Mouse (Mus musculus) activated CD4-positive, CD25-positive, alpha-beta regulatory T cell, adult 4 months (primary cell): ENCODE data around the gene Gm20388. TPM values are rescaled to one million over a fixed set of nuclear protein-coding genes. Genes with fewer than 3 reads are reported as not detected.
A peak's percentile ranks its signal among the peaks of the same experiment; 100 is the strongest.
"Not testable (repeated sequence)": the region's sequence is repeated elsewhere in the genome, so short reads cannot be mapped to it uniquely, and the experiment has no call there.

Experiments
- ATAC-seq: one replicate; pipeline ENCODE4 v1.8.0; 2017
- polyA plus RNA-seq, 2 experiments: library from polyadenylated mRNA; unstranded; fragments of 100-300 nt; shearing (Covaris generic); gene quantifications; one replicate each; pipeline ENCODE4 v1.2.1; 2017

The Gm20388 gene
- polyA plus RNA-seq, 2 experiments from 2014 or later = 9.9 to 12.3 TPM

GRCm38 (mm10) chr8:123243053-123243452, 3332.4 kb downstream of the Gm20388 start:
- ATAC-seq = no peak

DNA sequence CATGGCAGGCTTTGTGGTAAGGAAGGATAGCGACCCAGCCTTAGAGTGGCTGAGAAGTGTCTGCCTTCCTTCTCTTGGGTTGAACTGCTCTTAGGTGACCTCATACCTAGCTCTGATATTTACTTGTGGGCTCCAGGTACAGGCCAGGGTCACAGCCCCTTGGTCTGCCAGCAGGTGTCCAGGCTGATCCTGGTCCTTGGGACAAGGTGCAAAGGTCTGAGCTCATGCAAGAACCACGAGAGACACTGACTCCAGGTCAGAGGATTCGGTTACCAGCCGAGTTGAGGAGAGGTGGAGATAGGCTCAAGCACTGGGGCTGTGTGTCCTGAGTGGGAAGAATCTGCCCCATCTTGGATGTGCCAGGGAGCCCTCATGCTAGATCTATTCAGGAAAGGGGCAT, 3333.7 kb downstream of the Gm20388 start:
- no peak for ATAC-seq

- ATAC-seq = no peak
These were observed 3334.9 kb downstream of the Gm20388 start for GRCm38 (mm10) chr8:123245543-123245942.

- ATAC-seq = no peak
These were observed 3337.1 kb downstream of the Gm20388 start for GRCm38 (mm10) chr8:123247748-123248147.

- no peak for ATAC-seq
These were observed 3338.0 kb downstream of the Gm20388 start for GRCm38 (mm10) chr8:123248596-123248995.

DNA sequence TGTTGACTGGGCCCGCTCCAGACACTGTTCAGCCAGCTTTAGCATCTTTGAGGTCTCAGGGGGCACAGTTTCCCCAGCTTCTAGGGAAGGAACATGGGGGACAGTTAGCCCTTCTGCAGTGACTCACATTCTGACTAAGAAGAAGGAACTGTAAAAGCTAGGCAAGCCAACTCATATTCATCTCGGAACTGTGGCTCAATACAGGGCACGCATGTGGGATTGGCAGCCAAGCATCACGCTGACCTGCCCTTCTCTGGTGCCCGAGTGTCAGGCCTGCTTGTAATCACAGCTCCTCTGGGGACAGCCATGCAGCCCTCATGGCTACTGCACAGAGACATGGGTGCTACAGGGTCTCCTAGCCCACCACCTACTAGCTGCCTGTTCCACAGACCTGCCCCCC, 3340.3 kb downstream of the Gm20388 start:
- no peak for ATAC-seq

GRCm38 (mm10) chr8:123252925-123253324, 3342.3 kb downstream of the Gm20388 start:
- no peak for ATAC-seq

DNA sequence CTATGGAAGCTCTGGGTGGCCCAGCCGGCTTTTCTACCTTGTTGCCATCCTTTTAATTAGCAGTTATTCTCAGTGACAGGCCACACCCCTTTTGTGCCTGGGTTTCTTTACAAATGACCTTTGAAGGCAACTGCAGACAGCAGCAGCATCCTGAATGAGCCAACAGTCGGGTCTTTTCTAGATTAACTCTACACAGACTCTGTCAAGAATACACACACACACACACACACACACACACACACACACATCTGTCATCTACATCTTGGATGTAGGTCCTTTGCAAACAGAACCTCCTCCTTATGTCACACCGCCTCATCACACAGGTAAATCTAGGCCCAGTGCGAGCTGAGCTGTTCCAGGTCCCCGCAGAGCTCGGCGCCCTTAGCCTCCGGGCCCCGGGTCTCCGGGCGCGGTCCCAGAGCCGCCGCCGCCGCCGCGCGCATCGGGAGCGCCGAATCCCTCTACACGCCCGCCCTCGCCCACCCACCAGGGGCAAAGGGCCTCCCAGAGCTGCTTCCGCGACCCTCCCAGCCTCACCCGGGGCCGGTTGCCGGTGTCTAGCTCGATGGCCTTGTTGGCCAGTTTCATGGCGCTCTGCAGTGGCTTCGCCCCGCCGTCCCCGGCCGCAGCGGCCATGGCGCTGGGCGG, 3342.9 kb downstream of the Gm20388 start:
- ATAC-seq = peak; percentile 14

DNA sequence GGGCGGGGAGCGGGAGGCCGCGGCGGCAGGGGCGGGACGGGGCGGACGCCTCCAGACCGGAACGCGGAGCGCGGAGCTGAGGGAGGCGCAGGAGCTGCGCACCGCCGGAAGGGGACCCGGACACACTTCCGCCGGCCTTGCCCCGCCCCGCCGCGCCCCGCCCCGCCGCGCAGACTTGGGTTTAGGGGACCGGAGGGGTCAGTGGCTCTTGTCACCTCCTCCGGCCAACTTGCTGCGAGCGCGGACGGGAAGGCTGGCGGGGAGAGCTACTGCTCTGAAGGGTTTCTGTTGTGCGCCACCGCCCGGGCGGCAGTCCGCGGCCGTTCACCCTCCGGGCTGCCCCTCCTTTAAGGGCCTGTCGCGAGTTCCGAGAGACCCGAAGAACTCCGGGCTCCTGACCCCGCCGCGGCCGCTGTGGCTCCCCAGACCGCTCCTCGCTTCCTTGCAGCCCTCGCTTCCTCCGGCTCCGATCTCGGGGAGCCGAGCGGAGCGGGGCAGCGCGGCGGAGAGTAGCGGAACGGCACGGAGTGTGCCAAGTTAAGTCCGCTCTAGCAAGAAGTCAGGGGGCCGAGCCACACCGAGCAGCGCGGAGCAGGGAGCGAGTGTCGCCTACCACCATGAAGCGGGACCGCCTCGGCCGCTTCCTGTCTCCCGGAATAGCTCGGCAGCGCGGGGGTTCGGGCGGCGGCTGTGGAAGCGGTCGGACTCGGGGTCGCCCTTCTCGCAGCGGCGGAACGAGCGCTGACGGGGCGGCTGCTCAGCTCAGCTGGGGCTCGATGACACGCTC, 3343.7 kb downstream of the Gm20388 start, which contains the start of the genes Zfp276 and Vps9d1:
Gene Zfp276, plus strand, starts transcription at position 97 of the 787 bp plus-strand sequence.
Gene Vps9d1, minus strand, starts transcription at position 250 of the 787 bp plus-strand sequence.
- peak; percentile 77 for ATAC-seq

- no peak for ATAC-seq
These were observed 3344.5 kb downstream of the Gm20388 start for GRCm38 (mm10) chr8:123255170-123255569.

GRCm38 (mm10) chr8:123257114-123257513, 3346.5 kb downstream of the Gm20388 start:
- no peak for ATAC-seq

DNA sequence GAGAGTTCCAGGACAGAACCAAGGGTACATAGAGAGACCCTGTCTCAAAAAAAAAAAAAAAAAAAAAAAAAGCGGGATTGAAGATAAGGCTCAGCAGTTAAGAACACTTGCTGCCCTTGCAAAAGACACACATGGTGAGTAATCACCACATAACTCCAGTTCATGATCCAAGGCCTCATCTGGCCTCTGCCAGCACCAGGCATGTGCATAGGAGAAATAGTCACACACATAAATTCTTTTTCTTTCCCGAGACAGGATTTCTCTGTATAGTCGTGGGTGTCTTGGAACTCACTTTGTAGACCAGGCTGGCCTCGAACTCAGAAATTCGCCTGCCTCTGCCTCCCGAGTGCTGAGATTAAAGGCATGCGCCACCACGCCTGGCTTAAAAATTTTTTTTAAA, 3347.0 kb downstream of the Gm20388 start:
- not testable (repeated sequence) for ATAC-seq

- no peak for ATAC-seq
These were observed 3357.4 kb downstream of the Gm20388 start for GRCm38 (mm10) chr8:123267926-123268656.

GRCm38 (mm10) chr8:123271147-123271546, 3360.5 kb downstream of the Gm20388 start:
- no peak for ATAC-seq

DNA sequence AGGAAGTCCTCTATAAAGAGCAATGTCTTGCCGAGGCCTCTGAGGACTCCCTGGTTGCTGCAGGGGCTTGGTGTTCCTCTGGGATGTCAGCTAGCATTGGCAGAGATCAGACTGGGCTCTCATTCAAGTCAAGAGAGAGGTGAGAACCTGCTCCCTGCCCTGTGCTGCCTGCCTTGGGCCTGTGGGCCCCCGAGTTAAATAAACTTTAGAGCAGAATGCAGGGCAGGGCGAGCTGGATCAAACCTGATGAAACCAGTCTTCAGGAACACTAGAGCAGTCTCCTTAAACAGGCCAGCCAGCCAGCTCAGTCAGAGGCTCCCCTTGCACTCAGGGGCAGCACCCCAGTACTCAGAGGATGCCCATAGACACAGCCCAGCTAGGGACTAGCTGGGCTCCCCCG, 3361.3 kb downstream of the Gm20388 start:
- ATAC-seq = no peak

DNA sequence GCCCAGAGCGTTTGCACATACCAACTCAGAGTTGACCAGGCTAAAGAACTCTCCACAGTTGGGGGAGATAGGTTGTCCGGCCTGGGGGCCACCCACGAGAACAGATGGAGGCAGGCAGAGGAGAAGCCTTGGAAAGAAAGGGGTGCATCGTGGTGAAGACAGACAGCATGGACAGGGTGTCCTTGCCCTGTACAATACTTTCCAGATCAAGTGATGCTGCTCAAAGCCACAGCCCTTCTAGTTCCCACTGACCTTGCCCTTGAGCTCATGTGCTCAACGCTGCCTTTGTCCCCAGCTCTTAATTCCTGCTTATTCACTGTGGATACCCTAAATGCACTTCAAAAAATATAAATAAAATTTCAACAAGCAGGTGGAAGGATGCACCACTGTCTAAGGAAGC, 3363.8 kb downstream of the Gm20388 start:
- ATAC-seq = no peak

DNA sequence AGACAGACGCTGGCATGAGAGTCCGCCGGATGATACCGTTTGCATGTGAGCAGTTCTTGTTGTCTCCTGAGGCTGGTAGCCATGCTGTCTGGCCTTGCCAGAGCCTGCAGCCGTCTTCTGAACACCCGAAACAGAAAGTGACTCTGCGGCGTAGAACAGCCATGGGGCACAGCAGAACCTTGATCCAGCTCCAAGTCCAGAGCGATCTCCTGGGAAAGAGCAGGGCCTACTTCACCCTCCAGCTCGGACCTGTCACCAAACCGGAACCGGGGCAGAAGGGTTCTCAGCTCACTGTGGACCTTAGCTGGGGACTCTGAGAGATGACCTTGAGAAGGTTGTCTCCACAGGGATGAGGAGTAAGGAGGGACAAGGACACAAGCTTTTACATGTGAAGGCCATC, 3364.5 kb downstream of the Gm20388 start:
- no peak for ATAC-seq

DNA sequence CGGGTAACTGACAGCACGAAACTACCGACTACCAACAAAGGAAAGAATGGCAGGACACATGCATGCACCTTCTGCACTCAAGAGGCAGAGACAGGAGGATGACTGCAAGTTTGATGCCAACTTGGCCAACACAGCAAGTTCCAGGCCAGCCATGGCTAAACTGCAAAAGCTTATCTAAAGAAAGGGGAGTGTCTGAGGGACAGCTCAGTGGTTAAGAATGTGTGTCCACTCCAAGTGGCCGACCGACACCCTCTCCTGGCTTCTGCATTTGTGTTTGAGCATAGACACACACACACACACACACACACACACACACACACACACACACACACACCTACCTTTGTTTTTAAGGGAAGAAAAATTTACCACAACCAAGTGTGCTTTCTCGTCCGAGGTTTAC, 3367.8 kb downstream of the Gm20388 start:
- no peak for ATAC-seq

- no peak for ATAC-seq
These were observed 3369.2 kb downstream of the Gm20388 start for GRCm38 (mm10) chr8:123279828-123280227.

DNA sequence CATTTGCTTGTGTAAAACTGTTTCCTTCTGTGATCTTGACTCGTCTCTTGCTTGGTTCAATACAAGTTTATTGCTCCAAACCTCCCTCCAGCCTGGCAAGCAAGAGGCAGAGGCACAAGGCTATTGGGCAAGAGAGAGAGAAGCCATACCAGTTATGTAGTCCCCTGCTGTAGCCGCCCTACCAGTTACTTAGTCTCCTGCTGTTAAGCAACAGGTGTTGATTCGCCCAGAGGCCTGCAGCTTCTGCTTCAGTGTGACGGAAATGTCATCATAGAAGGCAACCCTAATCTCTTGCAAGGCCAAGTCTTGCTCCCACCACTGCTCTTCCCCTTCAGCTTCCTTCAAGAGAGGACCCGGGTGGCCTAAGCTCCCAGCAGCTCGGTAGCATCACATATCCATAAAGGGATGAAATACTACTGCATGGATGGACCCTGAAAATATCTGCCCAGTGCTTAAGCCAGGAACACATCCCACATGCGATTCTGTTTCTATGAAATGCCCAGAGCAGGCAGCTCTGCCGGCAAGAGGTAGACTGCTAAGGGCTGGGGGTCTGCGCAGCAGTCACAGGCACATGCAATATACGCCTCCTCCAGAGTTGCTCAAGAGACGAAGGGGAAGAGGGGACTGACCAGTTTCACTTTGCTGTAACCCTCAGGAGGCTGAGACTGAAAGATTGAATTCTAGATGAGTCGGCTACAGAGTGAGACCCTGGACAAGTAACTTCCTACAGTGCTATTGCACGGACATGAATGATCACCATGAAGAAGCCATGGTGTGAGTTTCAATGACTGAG, 3369.9 kb downstream of the Gm20388 start:
- ATAC-seq = no peak

DNA sequence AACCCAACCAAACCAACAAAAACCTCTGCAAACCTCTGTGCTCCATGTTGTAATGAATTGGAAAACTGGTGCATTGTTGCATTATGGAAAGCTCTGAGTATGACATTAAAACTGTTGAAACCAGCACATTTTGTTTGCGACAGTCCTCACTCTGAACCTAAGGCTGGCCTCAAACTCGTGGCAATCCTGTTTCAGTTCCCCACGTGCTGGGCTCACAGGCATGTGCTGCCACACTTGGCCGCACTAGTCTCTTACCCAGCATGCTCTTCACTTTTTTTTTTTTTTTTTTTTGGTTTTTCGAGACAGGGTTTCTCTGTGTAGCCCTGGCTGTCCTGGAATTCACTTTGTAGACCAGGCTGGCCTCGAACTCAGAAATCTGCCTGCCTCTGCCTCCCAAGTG, 3372.4 kb downstream of the Gm20388 start:
- not testable (repeated sequence) for ATAC-seq

DNA sequence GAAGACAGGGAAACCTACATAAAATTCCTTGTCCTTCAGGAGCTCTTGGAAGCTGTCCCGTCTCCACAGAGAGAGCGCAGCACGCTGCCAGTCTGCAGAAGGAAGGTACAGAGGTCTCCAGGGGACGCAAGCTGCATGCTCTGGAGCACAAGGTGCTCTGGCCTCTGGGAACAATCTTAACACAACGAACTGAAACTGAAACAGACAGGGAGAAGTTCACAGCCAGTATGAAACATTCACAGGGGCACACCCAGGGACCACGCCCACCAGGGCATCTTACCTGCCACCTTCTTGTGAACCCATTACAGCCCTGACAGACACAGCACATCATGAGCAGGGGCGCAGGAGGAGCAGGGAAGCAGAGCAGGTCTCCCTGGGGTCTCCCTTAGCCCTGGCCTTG, 3373.3 kb downstream of the Gm20388 start:
- ATAC-seq = no peak
